Mouse (Mus musculus): ENCODE measurements around the gene Yipf7. TPM values are rescaled to one million over a fixed set of nuclear protein-coding genes. Genes with fewer than 3 reads are reported as not detected.

Gene Yipf7
- polyA plus RNA-seq, 1 experiment from 2014 or later, result 0.30 TPM

DNA sequence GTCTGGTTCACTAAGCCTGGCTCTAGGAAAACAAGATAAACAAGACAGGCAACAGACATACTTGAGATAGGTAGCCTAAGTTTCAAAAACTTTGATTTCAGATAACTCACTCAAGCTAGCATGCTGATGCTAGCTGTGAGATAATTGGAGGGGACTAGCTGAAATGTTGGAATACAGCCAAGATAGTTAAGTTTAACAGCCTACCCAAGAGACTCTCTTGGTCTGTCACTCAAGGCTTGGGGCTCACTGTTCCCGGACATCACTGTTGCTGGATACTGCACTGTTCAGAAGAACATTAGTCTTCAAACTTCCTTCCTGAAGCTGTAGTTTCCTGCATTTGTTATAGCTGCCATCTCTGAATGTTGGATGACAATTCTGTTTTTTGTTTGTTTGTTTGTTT is 74.9 kb downstream of the Yipf7 start:
- Histone ChIP-seq H3K4me3 (no peak overlapping the region), H3K36me3 (no peaks in the 10 kb centered on the region), H3K27ac (no peak overlapping the region), H3K9me3 (no peaks in the 10 kb centered on the region), H3K4me1 (replicated peaks) (no peaks in the 10 kb centered on the region), H3K27me3 (ENCODE audit: insufficient read depth, poor library complexity, severe bottlenecking) (no peaks in the 10 kb centered on the region)
- no peak for DNase-seq (ENCODE audit: low spot score)
- WGBS, result 86% methylated on average over 1 of the region's 1 CpGs

Other genes starting within 250 kb of the Yipf7 start
- gene Kctd8, start 201.0 kb downstream of the Yipf7 start, polyA plus RNA-seq (2016; fragmentation: Nextera tagmentation; extraction: Ambion mirVana), result 1.0 and 2.5 TPM in 2 replicates
- gene Guf1, start 14.3 kb upstream of the Yipf7 start, polyA plus RNA-seq (2016; fragmentation: Nextera tagmentation; extraction: Ambion mirVana), result 37.9 and 43.6 TPM in 2 replicates
- 25.2 and 25.4 TPM in 2 replicates for gene Gnpda2, start 49.7 kb upstream of the Yipf7 start, polyA plus RNA-seq (2016; fragmentation: Nextera tagmentation; extraction: Ambion mirVana)